Mouse (Mus musculus) megakaryocyte, adult 5-6 weeks (primary cell): Measurements from ENCODE around the gene Swap70. TPM values are rescaled to one million over a fixed set of nuclear protein-coding genes. Genes with fewer than 3 reads are reported as not detected.

Experiments used
- ATAC-seq: 2 replicates; pipeline ENCODE4 v1.8.0; 2016; ENCODE audit warnings: mild to moderate bottlenecking, inconsistent platforms; ENCODE audit not compliant: poor library complexity, severe bottlenecking
- total RNA-seq, 2 experiments: library from RNA; stranded (forward) in 1 of 2; stranded (reverse) in 1 of 2; fragments of 153-499, 151-499 nt in 1 of 2; fragments of 221-1000, 200-1000 nt in 1 of 2; gene quantifications; 2 replicates each; pipeline versions ENCODE4 v1.2.3 to v1.2.4; 2015 to 2017

Swap70 gene
- total RNA-seq, 2 experiments from 2014 or later = 33.6 to 67.6 TPM

DNA sequence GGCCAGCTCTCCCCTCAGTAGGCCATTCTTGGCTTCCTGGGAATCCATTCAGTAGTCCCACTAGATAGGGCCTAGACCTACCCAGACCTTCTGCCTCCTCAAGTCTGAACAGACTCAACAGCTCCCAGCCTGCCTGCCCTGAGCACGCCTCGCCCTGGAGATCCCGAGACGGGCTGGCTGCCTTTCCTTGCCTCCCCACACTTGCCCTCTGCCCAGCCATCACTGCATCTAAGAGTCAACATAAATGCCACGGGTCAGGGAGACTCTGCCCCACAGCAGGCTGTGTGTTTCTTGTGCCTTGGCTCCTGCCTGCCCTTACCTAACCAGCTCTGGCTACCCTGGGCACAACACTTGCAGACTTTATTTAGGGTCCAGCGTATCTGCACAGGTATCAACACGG lies 76.6 kb downstream of the Swap70 start:
- ATAC-seq = no peak

DNA sequence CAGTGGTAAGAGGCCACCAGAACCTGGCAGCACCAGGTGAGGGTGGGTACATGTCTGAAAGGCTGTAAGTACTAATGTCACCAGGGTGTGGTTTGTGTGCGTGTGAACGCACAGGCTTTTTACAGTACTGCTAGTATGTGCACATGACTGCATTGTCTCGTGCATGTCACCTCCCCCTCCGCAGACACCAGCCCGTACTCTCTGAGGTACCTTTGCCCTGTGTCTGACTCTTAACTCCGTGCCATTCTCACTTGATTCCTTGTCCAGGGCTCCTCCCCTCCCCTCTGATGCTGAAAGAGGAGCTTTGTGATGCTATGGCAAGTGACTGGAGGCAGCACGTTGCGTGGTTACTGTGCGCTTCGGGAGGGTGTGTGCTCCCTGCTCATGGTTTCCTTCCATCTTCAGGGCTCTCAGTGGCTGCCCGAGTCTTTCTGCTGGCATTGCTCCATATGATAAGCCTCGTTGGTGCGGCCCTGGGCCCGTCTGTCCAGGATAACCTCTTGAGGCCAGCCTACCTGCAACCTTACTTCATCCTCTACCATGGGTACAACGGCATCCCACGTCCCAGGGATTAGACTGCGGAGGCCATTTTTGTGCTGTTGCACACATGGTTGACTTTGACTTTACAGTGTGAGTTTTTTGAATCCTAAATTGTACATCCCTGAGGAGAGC lies 77.4 kb downstream of the Swap70 start:
- ATAC-seq = no peak

DNA sequence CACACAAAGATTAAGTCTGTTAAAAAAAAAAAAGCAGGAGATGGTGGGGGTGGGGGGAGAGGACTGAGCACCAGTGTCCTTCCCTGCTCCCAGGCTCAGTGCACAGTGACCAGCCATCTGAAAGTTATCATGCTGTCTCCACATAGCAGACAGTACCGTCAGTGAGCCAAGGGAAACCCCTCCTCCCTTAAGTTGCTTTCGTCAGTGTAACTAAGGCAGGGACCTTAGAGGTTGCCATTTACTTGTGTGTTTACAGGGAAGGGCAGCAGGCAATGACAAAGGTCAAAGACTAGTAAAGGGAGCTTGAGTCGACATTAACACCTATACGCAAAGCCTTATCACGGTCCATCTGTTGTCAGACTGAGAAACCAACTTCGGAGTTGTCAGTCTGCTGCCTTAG lies 81.4 kb downstream of the Swap70 start:
- ATAC-seq = no peak

DNA sequence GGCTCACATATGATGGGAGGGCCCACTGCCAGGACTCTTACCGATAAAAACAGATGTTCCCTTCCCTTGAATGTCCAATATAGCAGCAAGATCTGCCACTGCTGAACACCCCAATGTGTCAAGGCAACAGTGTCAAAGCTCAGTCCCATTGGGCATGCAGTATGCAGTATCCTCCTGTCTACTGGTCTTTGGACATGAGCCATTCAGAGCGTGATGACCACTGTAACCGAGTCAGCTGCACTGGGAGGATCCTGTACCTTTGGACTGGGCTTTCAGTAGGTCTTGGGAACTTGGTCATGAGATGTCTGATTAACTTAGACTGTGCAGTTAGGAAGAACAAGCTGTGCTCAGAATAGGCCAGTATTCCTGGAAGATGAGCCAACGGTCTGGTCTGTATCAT lies 84.0 kb downstream of the Swap70 start:
- no peak for ATAC-seq

DNA sequence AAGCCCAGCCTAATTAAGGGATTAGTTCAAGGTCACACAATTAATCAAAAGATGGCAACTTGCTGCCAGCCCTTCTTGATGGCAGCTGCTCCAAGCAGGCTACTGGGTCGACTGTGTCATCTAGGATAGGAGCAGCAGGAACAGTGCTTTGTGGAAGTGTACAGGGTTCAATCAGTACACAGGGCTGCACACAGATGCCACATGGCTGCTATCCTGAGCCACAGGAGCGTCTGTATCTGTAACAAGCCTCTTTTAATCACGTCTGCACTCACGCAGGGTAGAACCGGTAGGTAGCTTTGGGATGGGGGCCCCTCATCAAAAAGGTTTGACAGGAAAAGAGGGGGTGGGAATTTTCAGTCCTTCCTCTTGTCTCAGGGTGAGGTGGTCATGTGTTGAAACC lies 84.8 kb downstream of the Swap70 start:
- ATAC-seq = no peak

GRCm38 (mm10) chr7:110307741-110308140 lies 86.2 kb downstream of the Swap70 start:
- no peak for ATAC-seq

DNA sequence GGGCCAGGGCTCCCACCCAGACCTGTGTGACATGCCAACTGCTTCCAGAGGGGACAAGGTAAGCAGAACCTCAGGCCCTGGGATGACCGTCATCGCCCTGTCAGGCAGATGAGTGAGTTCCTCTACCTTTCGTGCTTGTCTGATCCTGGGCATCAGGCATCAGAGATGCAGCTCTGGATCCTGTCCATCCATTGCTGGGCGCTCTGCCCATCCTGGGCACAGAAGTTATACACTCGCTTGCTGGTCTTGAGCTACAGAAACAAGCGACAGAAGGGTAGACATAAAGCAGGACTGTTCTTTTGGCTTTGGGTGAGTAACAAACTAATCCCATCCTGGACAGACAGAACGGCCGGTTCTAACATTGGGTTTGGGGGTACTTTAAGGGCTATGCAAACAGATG lies 87.7 kb downstream of the Swap70 start:
- no peak for ATAC-seq

DNA sequence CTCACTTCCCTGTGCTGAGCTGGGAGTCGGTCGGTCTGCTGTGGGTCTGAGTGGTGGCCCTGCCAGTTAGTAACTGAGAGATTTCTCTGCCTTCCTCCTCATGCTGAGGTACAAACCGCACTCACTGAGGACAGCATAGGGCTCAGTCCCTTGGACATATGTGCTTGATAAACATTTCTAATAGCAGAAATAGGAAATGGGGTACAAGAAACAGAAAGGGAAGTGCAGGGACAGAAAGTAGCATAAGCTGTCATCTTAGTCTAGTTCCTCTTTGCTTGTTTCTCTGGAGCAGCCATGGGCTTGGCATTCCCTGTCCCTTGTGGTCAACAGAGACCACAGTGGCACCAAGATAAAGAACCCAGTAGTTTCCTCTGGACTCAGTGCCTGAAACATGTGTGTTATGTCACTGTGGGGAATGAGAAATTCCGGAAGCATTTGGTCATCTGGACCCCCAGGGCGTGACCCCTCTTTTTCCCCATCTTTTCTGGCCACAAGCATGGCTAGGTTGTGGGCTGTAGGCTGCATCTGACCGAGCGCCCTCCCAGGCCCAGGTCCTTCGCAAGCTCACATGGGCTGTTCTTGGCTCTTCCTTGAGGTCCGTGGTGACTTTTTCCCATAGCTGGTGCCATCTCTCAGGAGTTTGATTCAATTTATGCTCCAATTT lies 92.0 kb downstream of the Swap70 start:
- ATAC-seq = peak; percentile 93

GRCm38 (mm10) chr7:110314401-110314890 lies 92.9 kb downstream of the Swap70 start:
- ATAC-seq = no peak

- no peak for ATAC-seq
Measured at GRCm38 (mm10) chr7:110315352-110315751, 93.8 kb downstream of the Swap70 start.

DNA sequence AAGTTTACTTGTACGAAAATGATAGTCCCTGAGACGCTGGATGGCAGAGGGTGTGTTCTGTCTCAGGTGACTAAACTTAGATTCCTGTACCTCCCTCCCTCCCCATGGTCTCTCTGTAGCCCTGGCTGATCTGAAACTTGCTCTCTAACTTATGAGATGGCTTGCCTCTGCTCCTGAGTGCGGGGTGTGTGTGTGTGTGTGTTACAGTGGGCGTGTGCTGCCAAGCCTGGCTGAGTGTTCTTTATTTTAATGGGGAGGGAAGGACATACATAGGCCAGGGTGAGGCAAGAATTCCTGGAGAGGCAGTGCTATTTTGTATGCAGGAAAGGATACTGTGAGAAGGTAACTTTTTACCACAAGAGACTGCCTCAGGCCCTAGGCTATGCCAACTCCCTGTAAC lies 95.9 kb downstream of the Swap70 start:
- no peak for ATAC-seq

DNA sequence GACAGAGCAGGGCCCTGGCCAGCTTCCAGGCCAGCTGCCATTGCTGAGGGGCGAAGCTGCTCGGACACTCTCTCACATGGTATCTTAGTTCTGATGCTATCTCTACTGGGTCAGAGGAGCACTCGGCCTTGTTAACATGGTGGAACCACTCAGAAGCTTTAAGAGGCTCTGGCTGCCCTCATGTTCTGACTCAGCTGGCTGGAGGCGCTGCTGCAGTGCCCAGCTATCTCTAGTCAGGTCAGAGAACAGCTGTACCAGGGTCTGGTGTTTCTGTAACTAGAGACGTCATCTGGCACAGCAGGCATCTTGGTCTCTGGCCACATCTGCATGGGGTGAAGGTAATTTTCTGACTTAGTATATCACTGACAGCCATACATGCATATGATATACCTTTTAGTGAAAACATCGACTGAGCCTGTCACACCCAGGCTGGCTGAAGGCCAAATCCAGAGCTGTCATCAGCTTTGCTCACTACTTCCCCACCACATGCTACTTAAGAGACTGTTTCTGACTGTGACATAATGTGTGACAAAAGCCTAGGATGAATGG lies 97.5 kb downstream of the Swap70 start:
- ATAC-seq = 0 out of 2 replicates have a peak, but pooled peaks have one; percentile 47

- ATAC-seq = no peak
Measured at GRCm38 (mm10) chr7:110321106-110321505, 99.6 kb downstream of the Swap70 start.

GRCm38 (mm10) chr7:110324852-110325251 lies 103.3 kb downstream of the Swap70 start:
- no peak for ATAC-seq

DNA sequence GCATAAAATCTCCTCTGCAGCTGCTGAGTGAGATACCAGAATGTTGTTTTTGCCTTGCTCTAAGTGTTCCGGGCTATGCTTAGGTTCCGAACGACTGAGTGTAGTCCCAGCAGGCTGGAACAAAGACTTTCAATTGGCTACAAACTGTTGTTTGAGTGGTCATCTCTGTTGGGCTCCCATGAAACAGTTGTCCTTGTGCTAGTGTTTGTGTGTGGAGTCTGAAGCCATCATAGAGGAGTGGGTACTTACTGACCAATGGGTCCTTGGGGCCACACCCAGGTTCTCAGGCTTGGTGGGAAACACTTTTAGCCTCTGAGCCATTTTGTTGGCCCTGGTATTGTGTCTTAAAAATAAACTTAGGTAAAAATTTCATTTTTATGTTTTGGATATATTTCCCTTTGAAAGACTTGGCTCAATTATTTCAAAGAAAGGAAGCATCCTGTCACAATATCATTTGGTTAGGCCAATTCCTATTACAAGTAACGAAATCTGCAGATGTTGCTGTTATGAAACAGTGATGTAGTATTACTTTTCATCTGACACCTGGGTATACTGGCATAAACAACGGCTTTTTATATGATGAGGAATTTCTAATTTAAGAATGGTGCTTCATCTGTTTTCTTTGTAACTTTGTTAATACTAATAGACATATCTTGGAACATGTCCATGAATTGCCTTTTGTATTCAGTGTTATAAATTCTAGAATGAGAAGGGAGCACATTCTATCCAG lies 104.0 kb downstream of the Swap70 start:
- ATAC-seq = no peak

Other genes with a start within 250 kb of the Swap70 start
- gene Tmem41b, start 234.8 kb upstream of the Swap70 start, total RNA-seq (2015) = 34.0 and 38.7 TPM in 2 replicates
- gene Tmem41b, start 234.8 kb upstream of the Swap70 start, total RNA-seq (2017) = 31.5 and 40.0 TPM in 2 replicates
- gene Ipo7, start 203.4 kb upstream of the Swap70 start, total RNA-seq (2015) = 68.2 and 73.0 TPM in 2 replicates
- 152 and 158 TPM in 2 replicates for gene Ipo7, start 203.4 kb upstream of the Swap70 start, total RNA-seq (2017)
- 29.3 and 30.8 TPM in 2 replicates for gene Zfp143, start 160.5 kb upstream of the Swap70 start, total RNA-seq (2015)
- gene Zfp143, start 160.5 kb upstream of the Swap70 start, total RNA-seq (2017) = 39.9 and 44.9 TPM in 2 replicates
- 34.9 and 35.7 TPM in 2 replicates for gene Wee1, start 99.7 kb upstream of the Swap70 start, total RNA-seq (2015)
- gene Wee1, start 99.7 kb upstream of the Swap70 start, total RNA-seq (2017) = 17.7 and 21.5 TPM in 2 replicates